Mouse (Mus musculus) cerebellum, adult 2 months (tissue): ENCODE measurements around the gene C1ql1. TPM values are rescaled to one million over a fixed set of nuclear protein-coding genes. Genes with fewer than 3 reads are reported as not detected.
A peak's percentile ranks its signal among the peaks of the same experiment; 100 is the strongest.
"Not testable (repeated sequence)": the region's sequence is repeated elsewhere in the genome, so short reads cannot be mapped to it uniquely, and the experiment has no call there.

Source experiments
- DNase-seq, 2 experiments: peaks; one replicate each; pipeline ENCODE4 v3.0.0; 2021
- H3K27ac ChIP-seq: fragments of 200-500 bp; 2 replicates; pipeline ENCODE4 v1.5.1; 2012; ENCODE audit warnings: low read length, control low read depth, inconsistent platforms; ENCODE audit not compliant: insufficient read depth
- H3K27me3 ChIP-seq: fragments of 200-500 bp; 2 replicates; pipeline ENCODE4 v1.6.1; 2012; ENCODE audit warnings: inconsistent platforms, mild to moderate bottlenecking, low read length, moderate library complexity; ENCODE audit not compliant: control insufficient read depth, insufficient read depth
- H3K4me1 ChIP-seq: fragments of 200-500 bp; 2 replicates; pipeline ENCODE4 v1.6.1; 2011; ENCODE audit warnings: low read length; ENCODE audit not compliant: control insufficient read depth, insufficient read depth
- H3K4me3 ChIP-seq: fragments of 200-500 bp; replicated peaks from 2 replicates; pipeline ENCODE3; 2011; ENCODE audit warnings: mild to moderate bottlenecking, low read depth, low read length, control low read depth; ENCODE audit not compliant: insufficient read depth
- CTCF ChIP-seq: fragments of 200-500 bp; IDR thresholded peaks from 2 replicates; pipeline ENCODE4 v1.5.1; 2011; ENCODE audit warnings: low read depth, mild to moderate bottlenecking, control low read depth, low read length, moderate library complexity, borderline replicate concordance; ENCODE audit not compliant: insufficient read depth
- POLR2A ChIP-seq: fragments of 200-500 bp; IDR thresholded peaks from 2 replicates; pipeline ENCODE4 v1.6.1; 2011; ENCODE audit warnings: low read length, control low read depth, borderline replicate concordance; ENCODE audit not compliant: insufficient read depth
- WGBS: fragments of 180-500 bp; shearing (Covaris S2); methylation state at CpG from one replicate; pipeline ENCODE4 v1.1.7; 2018; 5-methylcytosine and 5-hydroxymethylcytosine counted together
- polyA plus RNA-seq: library from polyadenylated mRNA; depleted of rRNA; stranded (reverse); fragments of >200 nt; gene quantifications from 2 replicates; pipeline ENCODE4 v1.2.3, GENCODE M21; 2012

C1ql1 gene
- polyA plus RNA-seq, 1 experiment: 16.7 TPM

DNA sequence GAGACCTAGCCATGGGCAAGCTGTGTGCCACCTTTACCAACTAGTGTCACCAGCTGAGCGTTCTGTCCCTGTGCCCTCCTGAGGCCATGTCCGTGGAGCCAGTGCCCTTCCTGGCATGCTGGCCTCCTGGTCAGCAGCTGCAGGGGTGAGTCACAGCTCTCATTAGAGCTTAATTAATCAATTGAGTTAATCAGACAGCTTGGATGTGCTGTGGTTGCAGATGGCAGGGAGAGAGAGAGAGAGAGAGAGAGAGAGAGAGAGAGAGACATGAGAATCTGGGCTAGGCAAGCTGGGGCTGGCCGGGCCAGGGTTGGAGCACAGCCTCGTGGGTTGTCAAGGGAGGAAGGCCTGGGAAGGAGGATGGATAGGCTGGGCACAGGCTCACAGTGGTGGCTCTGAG lies 38.1 kb upstream of the C1ql1 start:
- no peak overlapping the region for H3K4me3 ChIP-seq
- no peak overlapping the region for H3K27ac ChIP-seq
- WGBS: 44% methylated on average over 4 of the region's 4 CpGs

DNA sequence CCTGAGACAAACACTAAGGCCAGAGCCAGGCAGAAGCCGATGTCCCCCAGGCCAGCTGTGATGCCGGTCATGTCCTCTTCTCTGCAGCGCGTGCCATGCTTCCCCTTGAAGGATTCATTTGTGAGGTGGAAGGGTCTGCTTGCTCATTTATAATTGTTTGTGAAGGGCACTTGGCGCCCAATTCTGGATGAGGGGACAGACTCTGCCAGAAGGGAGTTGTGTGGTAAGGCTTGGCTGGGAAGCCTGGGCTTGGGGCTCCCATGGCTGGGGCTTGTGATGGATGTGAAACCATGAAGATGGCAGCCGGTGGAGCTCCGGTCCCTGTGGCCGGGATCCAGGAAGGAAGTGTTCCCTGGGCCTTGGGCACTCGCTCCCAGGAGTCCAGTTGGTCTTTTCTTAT lies 37.6 kb upstream of the C1ql1 start:
- no peak for TF ChIP-seq CTCF
- TF ChIP-seq POLR2A: no peak
- Histone ChIP-seq H3K27ac (no peak overlapping the region), H3K4me3 (no peak overlapping the region), H3K27me3 (no peaks in the 10 kb centered on the region), H3K4me1 (peaks cover 11% of the 10 kb centered on the region)
- DNase-seq: no peak
- WGBS: 73% methylated on average over 9 of the region's 9 CpGs

More for the DNA sequence above, 38.1 kb upstream of the C1ql1 start:
- Histone ChIP-seq H3K27me3 (no peaks in the 10 kb centered on the region), H3K4me1 (peaks cover 11% of the 10 kb centered on the region)
- TF ChIP-seq POLR2A (no peak), CTCF (no peak)
- no peak for DNase-seq

DNA sequence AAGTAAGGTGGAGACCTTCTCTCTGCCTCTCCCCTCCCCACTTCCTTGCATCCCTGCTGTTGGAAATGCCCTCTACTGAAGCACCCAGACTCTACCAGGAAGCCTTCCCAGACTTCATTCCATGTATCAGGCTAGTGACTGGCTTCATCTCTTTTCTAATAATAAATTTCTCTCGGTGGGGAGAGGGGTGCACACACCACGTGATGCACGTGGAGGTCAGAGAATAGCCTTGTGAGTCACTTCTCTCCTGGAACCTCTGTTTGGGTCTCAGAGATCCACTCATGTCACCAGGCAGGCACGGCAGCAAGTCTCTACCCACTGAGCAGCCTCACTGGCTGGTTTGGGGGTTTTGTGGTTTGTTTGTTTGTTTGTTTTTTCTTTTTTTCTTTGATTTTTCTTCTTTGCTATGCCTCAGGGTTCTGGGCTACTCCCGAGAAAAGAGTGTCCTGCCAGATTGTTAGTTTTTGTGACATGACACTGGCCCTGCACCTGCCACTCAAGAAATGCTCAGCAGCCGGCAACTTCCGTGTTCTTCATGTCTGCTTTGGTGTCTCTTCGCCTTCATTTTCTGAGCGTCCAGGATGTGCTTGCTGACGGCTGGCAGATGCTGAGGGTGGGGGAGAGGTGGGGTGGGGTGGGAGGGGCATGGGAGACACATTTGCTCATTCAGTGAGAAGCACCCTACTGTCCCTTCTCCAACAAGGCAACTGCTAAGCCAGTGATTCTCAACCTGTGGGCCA lies 34.8 kb upstream of the C1ql1 start:
- Histone ChIP-seq H3K4me1 (peaks cover 11% of the 10 kb centered on the region), H3K27me3 (no peaks in the 10 kb centered on the region), H3K4me3 (no peak overlapping the region), H3K27ac (no peak overlapping the region)
- TF ChIP-seq CTCF (no peak), POLR2A (no peak)
- 58% methylated on average over 10 of the region's 10 CpGs for WGBS
- DNase-seq: no peak

DNA sequence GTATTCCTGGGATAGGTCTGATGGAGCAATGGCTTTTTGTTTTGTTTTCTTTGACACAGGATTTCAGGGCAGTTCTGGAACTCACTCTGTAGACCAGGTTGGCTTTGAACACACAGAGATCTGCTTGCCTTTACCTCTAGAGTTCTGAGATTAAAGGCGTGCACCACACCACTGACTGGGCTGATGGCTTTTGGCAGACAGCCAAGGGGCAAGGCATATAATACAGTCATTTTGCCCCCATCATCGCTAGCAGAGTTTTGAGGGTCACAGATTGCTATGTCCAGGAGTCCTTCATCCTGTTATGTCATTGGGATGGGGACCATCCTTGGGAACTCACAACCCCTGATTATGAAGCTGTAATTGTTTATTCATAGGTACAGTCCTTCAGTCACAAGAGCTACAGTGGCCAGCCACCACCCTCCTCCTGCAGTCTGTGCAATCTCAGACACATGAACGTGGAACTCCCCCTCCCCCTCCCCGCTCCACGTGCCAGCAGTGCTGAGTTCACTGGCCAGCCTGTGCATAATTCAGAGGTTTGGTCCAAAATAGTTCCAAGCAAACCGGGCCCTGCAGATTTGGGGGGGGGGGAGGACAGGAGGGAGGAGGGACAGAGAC lies 31.7 kb upstream of the C1ql1 start:
- no peaks in the 10 kb centered on the region for H3K4me1 ChIP-seq
- no peak overlapping the region for H3K4me3 ChIP-seq
- TF ChIP-seq POLR2A (no peak), CTCF (no peak)
- H3K27ac ChIP-seq: no peak overlapping the region
- no peaks in the 10 kb centered on the region for H3K27me3 ChIP-seq
- DNase-seq: no peak
- 31% methylated on average over 6 of the region's 6 CpGs for WGBS

DNA sequence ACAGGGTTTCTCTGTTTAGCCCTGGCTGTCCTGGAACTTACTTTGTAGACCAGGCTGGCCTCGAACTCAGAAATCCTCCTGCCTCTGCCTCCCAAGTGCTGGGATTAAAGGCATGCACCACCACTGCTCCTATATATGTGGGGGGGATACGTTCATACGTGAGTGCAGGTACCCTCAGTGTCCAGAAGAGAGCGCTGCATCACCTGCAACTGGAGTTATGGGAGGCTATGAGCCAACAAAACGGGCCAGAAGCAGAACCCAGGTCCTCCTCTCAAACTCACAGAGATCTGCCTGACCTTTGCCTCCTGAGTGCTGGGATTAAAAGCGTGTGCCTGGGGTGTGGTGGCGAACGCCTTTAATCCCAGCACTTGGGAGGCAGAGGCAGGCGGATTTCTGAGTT lies 29.5 kb upstream of the C1ql1 start:
- not testable (repeated sequence) for DNase-seq, H3K27me3 ChIP-seq, H3K4me1 ChIP-seq, H3K4me3 ChIP-seq, H3K27ac ChIP-seq
- WGBS: 92% methylated on average over 9 of the region's 9 CpGs

GRCm38 (mm10) chr11:102972326-102972725 lies 25.8 kb upstream of the C1ql1 start:
- WGBS: 18% methylated on average over 1 of the region's 1 CpGs
- TF ChIP-seq CTCF: no peak
- no peak for TF ChIP-seq POLR2A
- H3K4me3 ChIP-seq: no peak overlapping the region
- H3K27me3 ChIP-seq: no peaks in the 10 kb centered on the region
- no peak for DNase-seq
- H3K4me1 ChIP-seq: peaks cover 6% of the 10 kb centered on the region
- no peak overlapping the region for H3K27ac ChIP-seq

GRCm38 (mm10) chr11:102971604-102972003 lies 25.1 kb upstream of the C1ql1 start:
- 8% methylated on average over 5 of the region's 5 CpGs for WGBS
- Histone ChIP-seq H3K4me3 (no peak overlapping the region), H3K4me1 (peaks cover 6% of the 10 kb centered on the region), H3K27me3 (no peaks in the 10 kb centered on the region), H3K27ac (no peak overlapping the region)
- DNase-seq: peak in 1 of 2 experiments; percentile 29
- TF ChIP-seq POLR2A (no peak), CTCF (no peak)

DNA sequence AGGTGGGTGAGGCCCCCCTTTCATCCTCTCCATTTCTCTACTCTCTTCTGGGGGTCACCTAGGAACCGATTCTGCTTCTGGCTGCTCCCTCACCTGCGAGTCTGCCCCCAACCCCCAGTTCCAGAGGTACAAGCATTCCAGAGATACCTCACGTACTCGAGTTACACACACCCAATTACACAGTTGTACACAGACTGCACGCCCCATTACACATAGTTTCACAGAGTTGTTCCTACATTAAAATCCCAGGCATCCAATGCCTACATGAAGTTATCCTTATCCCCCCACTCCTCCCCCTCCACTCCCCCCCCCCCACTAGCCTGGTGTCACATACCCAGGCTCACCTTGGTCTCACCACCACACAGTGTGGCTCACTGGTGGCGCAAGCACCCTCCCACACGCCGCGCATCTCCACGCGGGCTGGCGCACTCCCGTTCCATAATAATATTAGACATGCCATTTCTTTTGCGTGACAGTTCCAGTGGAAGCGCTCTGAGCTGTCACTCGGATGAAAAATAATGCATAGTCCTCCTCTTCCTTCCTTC lies 18.1 kb upstream of the C1ql1 start:
- no peak for DNase-seq
- H3K27ac ChIP-seq: no peak overlapping the region
- no peaks in the 10 kb centered on the region for H3K27me3 ChIP-seq
- TF ChIP-seq POLR2A (no peak), CTCF (no peak)
- no peak overlapping the region for H3K4me3 ChIP-seq
- 84% methylated on average over 16 of the region's 16 CpGs for WGBS
- H3K4me1 ChIP-seq: no peaks in the 10 kb centered on the region
